Comparison of ENCODE assay signal across 11 mouse cellular contexts in the genomic region with DNA sequence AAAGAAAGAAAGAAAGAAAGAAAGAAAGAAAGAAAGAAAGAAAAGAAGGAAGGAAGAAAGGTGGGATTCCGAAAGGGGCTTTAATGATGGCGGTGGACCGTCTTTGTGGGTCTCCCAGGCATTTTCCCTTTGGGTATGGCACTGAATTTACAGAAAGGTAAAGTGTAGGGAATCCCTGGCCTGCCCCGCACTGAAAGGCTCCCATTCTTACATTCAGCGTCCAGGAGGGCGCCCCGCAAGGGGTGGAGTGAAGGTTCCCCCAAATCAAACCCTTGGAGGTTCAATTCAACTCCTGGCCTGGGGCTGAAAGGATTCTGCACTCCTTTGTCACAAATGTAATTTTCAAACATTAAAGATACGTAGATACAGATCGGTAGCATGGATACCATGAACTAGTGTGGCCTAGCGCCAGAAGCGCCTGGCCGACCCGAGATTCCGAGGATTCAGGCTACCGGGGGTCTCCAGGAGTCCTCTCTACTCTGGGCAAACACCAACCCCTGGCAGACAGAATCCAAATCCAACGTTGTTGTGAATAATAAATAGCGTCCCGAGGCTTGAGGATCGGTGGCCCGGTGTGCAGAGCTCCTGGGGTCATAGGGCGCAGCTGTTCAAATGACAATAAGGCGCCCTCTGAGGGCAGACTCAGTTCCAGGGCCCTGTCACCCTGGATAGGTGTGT. TPM values are rescaled to one million over a fixed set of nuclear protein-coding genes. Genes with fewer than 3 reads are reported as not detected.
DNase-seq lines count a peak whose midpoint lies in the region; ATAC-seq lines count a peak whose summit lies in the region.
"Had no signal": no experiment of that assay in that cellular context is flagged by ENCODE, and none has a peak within 500 bp of the region (broad histone marks: within the 10 kb centered on the region; RNA-seq: fewer than 3 reads in every experiment).

No protein-coding gene starts in this region.

- no peaks in the 10 kb centered on the region for H3K9me3 ChIP-seq in hindbrain, embryonic 11.5 days (ENCODE audit: control insufficient read depth, low read length)
- H3K9me3 ChIP-seq in hindbrain, embryonic 16.5 days (ENCODE audit: control insufficient read depth, low read length) = no peaks in the 10 kb centered on the region
- H3K9me3 ChIP-seq in embryonic facial prominence, embryonic 12.5 days = no peaks in the 10 kb centered on the region
- H3K9me3 ChIP-seq in limb, embryonic 13.5 days = no peaks in the 10 kb centered on the region
- H3K9me3 ChIP-seq: embryonic facial prominence, embryonic 13.5 days; liver, embryonic 13.5 days had no signal

- peaks cover 88% of the 10 kb centered on the region for H3K27me3 ChIP-seq in hindbrain, embryonic 11.5 days (ENCODE audit: control insufficient read depth, insufficient read depth, low read length)
- peaks cover 54% of the 10 kb centered on the region for H3K27me3 ChIP-seq in hindbrain, embryonic 16.5 days (replicated peaks; ENCODE audit: control insufficient read depth, insufficient read depth, low read length)
- H3K27me3 ChIP-seq in embryonic facial prominence, embryonic 12.5 days = peaks cover 79% of the 10 kb centered on the region
- peaks cover 91% of the 10 kb centered on the region for H3K27me3 ChIP-seq in limb, embryonic 13.5 days

- H3K27ac ChIP-seq in hindbrain, embryonic 11.5 days (ENCODE audit: low read depth, low read length) = no peak overlapping the region
- H3K27ac ChIP-seq in hindbrain, embryonic 16.5 days (ENCODE audit: low read depth, low read length) = no peak overlapping the region
- no peak overlapping the region for H3K27ac ChIP-seq in embryonic facial prominence, embryonic 12.5 days
- no peak overlapping the region for H3K27ac ChIP-seq in limb, embryonic 13.5 days
- H3K27ac ChIP-seq: embryonic facial prominence, embryonic 13.5 days; liver, embryonic 13.5 days had no signal

- peak; percentile 51 for DNase-seq in hindbrain, embryonic 11.5 days (ENCODE audit: low spot score)
- peak; percentile 40 for DNase-seq in ZHBTc4 (ENCODE audit: low read depth, low spot score)
- DNase-seq in Muller cell, postnatal 12 days (ENCODE audit: inconsistent ontology term) = no peak
- no peak for DNase-seq in gastrocnemius, postnatal 4 days (ENCODE audit: low spot score in 2 of 2)
- DNase-seq: liver, embryonic 13.5 days; thymus, adult 2 months had no signal

- WGBS in hindbrain, embryonic 11.5 days = 5% methylated on average over 22 of the region's 22 CpGs
- 3% methylated on average over 22 of the region's 22 CpGs for WGBS in hindbrain, embryonic 16.5 days
- WGBS in embryonic facial prominence, embryonic 12.5 days = 3% methylated on average over 22 of the region's 22 CpGs
- WGBS in limb, embryonic 13.5 days = 6% methylated on average over 22 of the region's 22 CpGs

- peak overlapping the region; percentile 0; the same call in 1 of the 2 replicates for H3K4me3 ChIP-seq in hindbrain, embryonic 11.5 days (ENCODE audit: low read depth, low read length)
- H3K4me3 ChIP-seq in hindbrain, embryonic 16.5 days (ENCODE audit: low read length) = no peak overlapping the region
- H3K4me3 ChIP-seq in embryonic facial prominence, embryonic 12.5 days = peak overlapping the region; percentile 39
- H3K4me3 ChIP-seq in limb, embryonic 13.5 days = peak overlapping the region; percentile 56

- H3K4me1 ChIP-seq in hindbrain, embryonic 11.5 days (replicated peaks; ENCODE audit: control insufficient read depth, insufficient read depth, low read length) = no peaks in the 10 kb centered on the region; the same call in none of the 2 replicates
- H3K4me1 ChIP-seq in hindbrain, embryonic 16.5 days (ENCODE audit: control insufficient read depth, insufficient read depth, low read depth, low read length) = peaks cover 19% of the 10 kb centered on the region
- peaks cover 16% of the 10 kb centered on the region for H3K4me1 ChIP-seq in embryonic facial prominence, embryonic 12.5 days
- H3K4me1 ChIP-seq in limb, embryonic 13.5 days = peaks cover 22% of the 10 kb centered on the region

- no peaks in the 10 kb centered on the region for H3K36me3 ChIP-seq in hindbrain, embryonic 11.5 days (ENCODE audit: control insufficient read depth, insufficient read depth, low read length)
- no peaks in the 10 kb centered on the region for H3K36me3 ChIP-seq in hindbrain, embryonic 16.5 days (ENCODE audit: control insufficient read depth, insufficient read depth, low read length)
- no peaks in the 10 kb centered on the region for H3K36me3 ChIP-seq in embryonic facial prominence, embryonic 12.5 days
- 0 out of 2 replicates have a peak, but pooled peaks cover 3% of the 10 kb centered on the region for H3K36me3 ChIP-seq in limb, embryonic 13.5 days
- H3K36me3 ChIP-seq: embryonic facial prominence, embryonic 13.5 days; liver, embryonic 13.5 days had no signal

- no peak overlapping the region for H3K9ac ChIP-seq in hindbrain, embryonic 11.5 days (ENCODE audit: low read depth, low read length)
- no peak overlapping the region for H3K9ac ChIP-seq in hindbrain, embryonic 16.5 days (ENCODE audit: low read depth, low read length)
- H3K9ac ChIP-seq in embryonic facial prominence, embryonic 12.5 days = no peak overlapping the region
- H3K9ac ChIP-seq in limb, embryonic 13.5 days = peak overlapping the region; percentile 80
- H3K9ac ChIP-seq: embryonic facial prominence, embryonic 13.5 days; liver, embryonic 13.5 days had no signal

- no peak overlapping the region for H3K4me2 ChIP-seq in hindbrain, embryonic 11.5 days (replicated peaks; ENCODE audit: low read depth, low read length)
- no peak overlapping the region for H3K4me2 ChIP-seq in hindbrain, embryonic 16.5 days (ENCODE audit: low read length)
- H3K4me2 ChIP-seq in embryonic facial prominence, embryonic 12.5 days (replicated peaks) = peak overlapping the region; percentile 76
- peak overlapping the region; percentile 75 for H3K4me2 ChIP-seq in limb, embryonic 13.5 days (replicated peaks)
- H3K4me2 ChIP-seq: liver, embryonic 13.5 days had no signal

- no peak for ATAC-seq in hindbrain, embryonic 11.5 days (ENCODE audit: low FRiP score)
- no peak for ATAC-seq in hindbrain, embryonic 16.5 days
- no peak for ATAC-seq in embryonic facial prominence, embryonic 12.5 days (ENCODE audit: insufficient number of reproducible peaks, insufficient read depth, low FRiP score, low TSS enrichment)
- ATAC-seq in limb, embryonic 13.5 days (ENCODE audit: low FRiP score, low read depth) = no peak

RNA-seq across cellular contexts. Expression of a gene that starts 3.3 kb away (rescaled TPM):
- polyA plus RNA-seq in hindbrain, embryonic 11.5 days (2014; fragmentation: Nextera tagmentation; extraction: Ambion mirVana) = 0.84 and 1.0 TPM in 2 replicates
- not detected in 2 replicates for polyA plus RNA-seq in hindbrain, embryonic 16.5 days (2015; fragmentation: Nextera tagmentation; extraction: Ambion mirVana)
- 4.5 and 6.0 TPM in 2 replicates for polyA plus RNA-seq in embryonic facial prominence, embryonic 12.5 days (2016; fragmentation: Nextera tagmentation; extraction: Ambion mirVana)
- polyA plus RNA-seq in limb, embryonic 13.5 days (2015; fragmentation: Nextera tagmentation; extraction: Ambion mirVana) = 5.2 and 5.7 TPM in 2 replicates
- under 1 TPM; 0.15 to 0.26 TPM for total RNA-seq in gastrocnemius, postnatal 4 days (2021)
- polyA plus RNA-seq: heart, postnatal 0 days; liver, embryonic 13.5 days; thymus, adult 2 months had no signal

RNA-seq across cellular contexts. Expression of a gene that starts 53.0 kb away (rescaled TPM):
- polyA plus RNA-seq in hindbrain, embryonic 11.5 days (2014; fragmentation: Nextera tagmentation; extraction: Ambion mirVana) = 94.7 and 99.6 TPM in 2 replicates
- polyA plus RNA-seq in hindbrain, embryonic 16.5 days (2015; fragmentation: Nextera tagmentation; extraction: Ambion mirVana) = 59.4 and 60.2 TPM in 2 replicates
- 81.6 and 82.4 TPM in 2 replicates for polyA plus RNA-seq in embryonic facial prominence, embryonic 12.5 days (2016; fragmentation: Nextera tagmentation; extraction: Ambion mirVana)
- polyA plus RNA-seq in limb, embryonic 13.5 days (2015; fragmentation: Nextera tagmentation; extraction: Ambion mirVana) = 87.4 and 90.1 TPM in 2 replicates
- 10 to 100 TPM; 44.8 to 50.6 TPM for total RNA-seq in gastrocnemius, postnatal 4 days (2021)

Comparison
In these comparisons a context has a peak if more than half of its experiments do, and no peak if none do; other contexts are left out.
1. DNase-seq: peak in hindbrain, embryonic 11.5 days (single experiment) and ZHBTc4 (single experiment); none in Muller cell, postnatal 12 days (single experiment) and gastrocnemius, postnatal 4 days (0 of 2).
2. H3K4me2 ChIP-seq: peak in embryonic facial prominence, embryonic 12.5 days (single experiment) and limb, embryonic 13.5 days (single experiment); none in hindbrain, embryonic 11.5 days (single experiment) and hindbrain, embryonic 16.5 days (single experiment).